Mouse (Mus musculus) liver, postnatal 0 days (tissue): ENCODE data around the gene Usmg5.

ENCODE experiments used
- CTCF ChIP-seq: sonication (generic); IDR thresholded peaks from 2 replicates; pipeline ENCODE4 v1.5.1; 2016; ENCODE audit warnings: antibody characterized with exemption, low read depth
- EP300 ChIP-seq: IDR thresholded peaks from 2 replicates; pipeline ENCODE4 v1.6.1; 2016; ENCODE audit warnings: antibody characterized with exemption, low read depth, mild to moderate bottlenecking

DNA sequence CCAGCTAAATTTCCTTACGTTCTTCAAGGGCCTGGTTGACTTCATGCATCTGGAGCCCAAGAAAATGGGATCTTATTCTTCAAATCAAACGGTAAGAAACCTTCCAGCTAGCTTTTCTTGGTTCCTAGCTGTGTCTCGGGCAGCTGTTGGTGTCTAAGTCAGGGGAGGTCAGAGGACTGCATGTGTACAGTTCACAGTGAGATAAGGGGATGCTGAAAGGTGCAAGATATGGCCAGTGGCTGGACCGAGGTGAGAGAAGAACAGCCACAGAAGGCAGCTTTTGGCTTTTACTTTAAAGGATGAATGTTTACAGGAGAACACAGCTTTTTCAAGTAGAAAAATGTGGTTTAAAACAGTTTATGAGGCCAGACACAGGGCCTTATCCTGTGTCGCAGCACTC, 10.6 kb upstream of the Usmg5 start:
- no peak for TF ChIP-seq CTCF
- no peak for TF ChIP-seq EP300
